Mouse (Mus musculus) adrenal gland, adult 2 months (tissue): ENCODE data around the gene Kin. TPM values are rescaled to one million over a fixed set of nuclear protein-coding genes. Genes with fewer than 3 reads are reported as not detected.

Experiments
- DNase-seq: peaks from one replicate; pipeline ENCODE4 v3.0.0; 2021
- polyA plus RNA-seq: library from polyadenylated mRNA; depleted of rRNA; stranded (reverse); fragments of >200 nt; gene quantifications from 2 replicates; pipeline ENCODE4 v1.2.3, GENCODE M21; 2012; rRNA removed
- total RNA-seq, 2 experiments: library from RNA; stranded (reverse); gene quantifications; 2 replicates each; pipeline ENCODE4 v1.2.3; 2021

The Kin gene
- total and polyA plus RNA-seq, 3 experiments: 0.88 to 18.0 (median 13.3) TPM

- DNase-seq: no peak
Observed at GRCm38 (mm10) chr2:10108535-10109189, 28.3 kb downstream of the Kin start.

GRCm38 (mm10) chr2:10118751-10119150 is 38.4 kb downstream of the Kin start:
- DNase-seq: no peak

DNA sequence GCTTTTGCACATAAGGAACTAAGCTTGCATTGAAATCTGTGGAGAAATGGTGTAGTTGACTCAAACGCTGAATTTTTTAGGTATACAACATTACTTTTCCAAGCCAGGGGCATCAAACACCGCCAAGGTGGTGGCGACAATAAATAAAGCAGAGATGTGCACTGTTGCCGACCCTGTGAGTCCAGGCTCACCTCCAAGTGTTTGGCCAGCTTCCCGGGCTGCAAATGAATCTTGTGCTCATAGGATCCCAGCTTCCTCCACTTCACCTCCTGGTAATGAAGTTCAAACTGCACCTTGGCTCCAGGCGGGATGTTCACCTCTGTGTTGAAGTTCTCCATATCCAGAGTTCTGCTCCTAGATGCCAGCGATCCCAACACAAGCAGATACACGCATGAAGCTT is 38.9 kb downstream of the Kin start:
- no peak for DNase-seq

DNA sequence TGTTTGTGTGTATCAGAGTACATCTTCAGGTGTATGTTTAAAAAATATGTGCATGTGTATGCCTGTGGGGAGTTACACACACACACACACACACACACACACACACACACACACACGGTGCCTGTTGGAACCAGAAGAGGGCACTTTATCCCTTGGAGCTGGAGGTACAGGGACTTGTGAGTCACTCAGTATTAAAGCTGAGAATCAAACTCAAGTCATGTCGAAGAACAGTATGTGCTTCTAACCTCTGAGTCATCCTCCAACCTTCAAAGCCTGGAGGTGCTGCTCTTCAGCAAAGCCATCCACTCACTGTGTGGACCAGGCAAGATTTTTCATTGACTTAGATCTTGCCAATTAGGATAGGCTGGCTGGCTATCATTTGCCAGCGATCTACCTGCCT is 41.4 kb downstream of the Kin start:
- peak; percentile 46 for DNase-seq

DNA sequence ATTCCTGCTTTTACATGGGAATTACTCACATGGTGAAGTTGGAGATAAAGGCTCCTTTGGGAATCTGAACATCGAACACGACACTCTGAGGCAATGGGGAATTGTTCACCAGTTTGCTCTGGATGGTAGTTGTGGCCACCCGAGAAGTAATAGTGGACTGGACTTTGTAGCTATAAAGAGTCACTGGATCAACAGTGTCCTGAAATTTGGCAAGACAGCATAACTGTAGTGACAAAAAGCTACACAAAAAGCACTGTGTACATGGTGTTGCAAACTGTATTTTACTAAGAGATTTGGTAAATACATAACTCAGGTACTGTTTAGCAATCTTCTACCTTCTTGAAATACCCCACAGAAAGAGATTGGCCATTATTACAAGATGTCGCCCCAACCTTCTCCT is 45.7 kb downstream of the Kin start:
- no peak for DNase-seq

GRCm38 (mm10) chr2:10127471-10127870 is 47.1 kb downstream of the Kin start:
- DNase-seq: no peak

- no peak for DNase-seq
Observed at GRCm38 (mm10) chr2:10128571-10128970, 48.2 kb downstream of the Kin start.

GRCm38 (mm10) chr2:10130341-10130990 is 50.1 kb downstream of the Kin start:
- DNase-seq: peak; percentile 39

DNA sequence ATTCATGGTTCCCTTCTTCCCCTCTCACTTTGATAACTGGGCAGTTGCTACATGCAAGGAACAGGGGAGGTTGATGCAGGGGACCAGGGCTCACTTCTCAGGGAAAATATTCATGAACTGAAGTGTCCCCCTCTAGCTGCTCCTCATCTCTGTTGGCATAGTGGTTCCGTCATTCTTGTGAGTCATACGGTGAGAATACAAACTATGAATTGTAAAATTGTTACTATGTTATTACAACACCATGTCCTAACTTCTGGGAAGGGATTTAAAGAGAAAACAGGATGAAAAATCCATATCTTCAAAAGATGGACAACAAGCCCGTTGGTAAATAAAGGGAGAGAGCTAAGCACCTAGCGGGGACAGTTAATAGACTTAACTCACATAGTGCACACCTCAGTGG is 50.9 kb downstream of the Kin start, which contains the start of gene Itih2:
TSS of gene Itih2 (minus strand) at position 101 of the 400 bp plus-strand sequence.
- no peak for DNase-seq

- no peak for DNase-seq
Observed at GRCm38 (mm10) chr2:10132128-10132527, 51.7 kb downstream of the Kin start.

DNA sequence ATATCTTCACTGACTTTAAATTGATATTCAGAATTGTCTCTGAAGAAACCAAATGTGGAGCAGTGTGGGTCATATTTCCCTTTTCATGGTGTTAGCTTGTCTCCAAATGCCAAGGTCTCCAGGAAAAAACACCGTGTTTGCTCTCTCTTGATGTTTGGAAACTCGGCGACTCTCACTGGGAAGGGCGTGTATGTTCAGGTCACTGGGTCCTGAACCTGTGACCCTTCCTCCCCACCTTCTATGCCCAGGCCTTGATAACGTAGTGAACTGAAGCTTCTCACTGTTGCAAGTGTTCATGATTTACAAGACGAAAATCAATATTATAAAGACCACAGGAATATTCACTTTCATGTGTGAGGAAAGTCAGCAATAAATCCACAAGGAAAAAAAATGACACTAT is 53.5 kb downstream of the Kin start:
- DNase-seq: no peak

- no peak for DNase-seq
Observed at GRCm38 (mm10) chr2:10137320-10137719, 56.9 kb downstream of the Kin start.

GRCm38 (mm10) chr2:10140456-10140855 is 60.1 kb downstream of the Kin start:
- DNase-seq: no peak

Other genes with a start within 250 kb of the Kin start
- 1 to 10 TPM in 1 of 2 experiments, under 1 TPM in 1; 0.59 to 1.0 TPM for gene 4930412O13Rik, start 199.3 kb upstream of the Kin start, total RNA-seq
- 0.11 and 0.22 TPM in 2 replicates for gene 4930412O13Rik, start 199.3 kb upstream of the Kin start, polyA plus RNA-seq
- not detected for gene 9230102O04Rik, start 191.1 kb upstream of the Kin start, total RNA-seq
- not detected in 2 replicates for gene 9230102O04Rik, start 191.1 kb upstream of the Kin start, polyA plus RNA-seq
- gene Gata3, start 190.6 kb upstream of the Kin start, total RNA-seq: 10 to 100 TPM; 12.7 to 26.1 TPM
- 15.9 and 18.6 TPM in 2 replicates for gene Gata3, start 190.6 kb upstream of the Kin start, polyA plus RNA-seq
- gene Taf3, start 32.0 kb upstream of the Kin start, total RNA-seq: 10 to 100 TPM; 10.6 to 13.3 TPM
- 6.8 and 7.1 TPM in 2 replicates for gene Taf3, start 32.0 kb upstream of the Kin start, polyA plus RNA-seq
- 100 to 1,000 TPM; 362 to 427 TPM for gene Atp5c1, start 83 bp upstream of the Kin start, total RNA-seq
- 152 and 176 TPM in 2 replicates for gene Atp5c1, start 83 bp upstream of the Kin start, polyA plus RNA-seq
- gene Itih2, start 50.8 kb downstream of the Kin start, total RNA-seq: 10 to 100 TPM in 1 of 2 experiments, 1 to 10 TPM in 1; 7.7 to 10.0 TPM
- gene Itih2, start 50.8 kb downstream of the Kin start, polyA plus RNA-seq: 3.2 and 3.9 TPM in 2 replicates
- 10 to 100 TPM; 29.1 to 29.8 TPM for gene Itih5, start 73.0 kb downstream of the Kin start, total RNA-seq
- gene Itih5, start 73.0 kb downstream of the Kin start, polyA plus RNA-seq: 4.5 and 5.0 TPM in 2 replicates